Mouse (Mus musculus): ENCODE measurements around the gene Ddx10.

- TF ChIP-seq POLR2A (IDR thresholded peaks at IDR 0.05; ENCODE audit: borderline replicate concordance, extremely low read depth, low read depth, low read length), result no peak
- peak; percentile 68 for TF ChIP-seq CTCF (IDR thresholded peaks at IDR 0.05; ENCODE audit: insufficient read depth, low read length)
Measured at GRCm38 (mm10) chr9:53254368-53254767, 6.5 kb upstream of the Ddx10 start.

Data from lung, adult 2 months (tissue).